Mouse (Mus musculus): Measurements from ENCODE around the gene Ccdc86. TPM values are rescaled to one million over a fixed set of nuclear protein-coding genes. Genes with fewer than 3 reads are reported as not detected.

Ccdc86 gene
- polyA plus RNA-seq, 1 experiment = 4.8 TPM

GRCm38 (mm10) chr19:10907891-10908290 lies 41.2 kb downstream of the Ccdc86 start:
- DNase-seq (ENCODE audit: low read depth) = no peak

GRCm38 (mm10) chr19:10905728-10906000 lies 43.4 kb downstream of the Ccdc86 start:
- no peak for DNase-seq (ENCODE audit: low read depth)

- no peak for DNase-seq (ENCODE audit: low read depth)
These were observed 43.9 kb downstream of the Ccdc86 start for GRCm38 (mm10) chr19:10904927-10905727.

- no peak for DNase-seq (ENCODE audit: low read depth)
These were observed 44.6 kb downstream of the Ccdc86 start for GRCm38 (mm10) chr19:10904512-10904911.

DNA sequence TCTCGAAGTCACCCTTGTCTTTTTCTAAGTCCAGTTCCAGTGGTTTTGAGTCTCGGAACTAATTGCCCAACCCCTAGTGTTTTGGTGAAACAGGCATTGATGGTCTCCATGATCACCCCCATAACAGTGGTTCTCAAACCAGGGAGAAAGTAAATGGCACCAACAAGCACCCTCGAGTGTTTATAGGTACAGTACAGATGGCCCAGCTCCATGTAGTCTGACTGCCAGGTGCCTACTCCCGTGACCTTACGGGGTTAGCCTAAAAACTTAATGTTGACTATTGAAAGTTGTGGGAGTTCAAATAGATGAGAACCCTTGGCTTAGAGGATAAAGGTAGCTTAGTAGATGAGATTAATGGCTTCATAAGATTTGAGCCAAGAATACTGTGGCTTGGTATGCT lies 48.0 kb downstream of the Ccdc86 start:
- DNase-seq (ENCODE audit: low read depth) = no peak

DNA sequence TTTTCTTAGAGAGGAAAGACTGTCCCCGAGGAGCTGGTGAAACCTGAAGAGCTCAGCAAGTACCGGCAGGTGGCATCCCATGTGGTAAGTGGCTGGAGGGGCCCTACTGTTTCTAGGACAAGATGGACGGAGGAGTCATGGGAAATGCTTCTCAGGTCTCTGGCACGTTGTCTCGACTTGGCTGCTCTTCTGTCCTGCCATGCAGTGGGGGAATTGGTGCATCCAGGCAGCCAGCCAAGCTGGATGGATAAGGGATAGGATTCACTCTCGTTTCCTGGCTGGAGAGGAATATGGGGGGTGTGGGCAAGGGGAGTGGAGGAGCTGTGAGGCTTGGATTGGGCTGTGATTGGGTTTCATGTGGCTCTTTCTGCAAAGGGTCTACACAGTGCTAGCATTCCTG lies 48.8 kb downstream of the Ccdc86 start:
- DNase-seq (ENCODE audit: low read depth) = no peak

- DNase-seq (ENCODE audit: low read depth) = no peak
These were observed 51.6 kb downstream of the Ccdc86 start for GRCm38 (mm10) chr19:10897491-10897890.

DNA sequence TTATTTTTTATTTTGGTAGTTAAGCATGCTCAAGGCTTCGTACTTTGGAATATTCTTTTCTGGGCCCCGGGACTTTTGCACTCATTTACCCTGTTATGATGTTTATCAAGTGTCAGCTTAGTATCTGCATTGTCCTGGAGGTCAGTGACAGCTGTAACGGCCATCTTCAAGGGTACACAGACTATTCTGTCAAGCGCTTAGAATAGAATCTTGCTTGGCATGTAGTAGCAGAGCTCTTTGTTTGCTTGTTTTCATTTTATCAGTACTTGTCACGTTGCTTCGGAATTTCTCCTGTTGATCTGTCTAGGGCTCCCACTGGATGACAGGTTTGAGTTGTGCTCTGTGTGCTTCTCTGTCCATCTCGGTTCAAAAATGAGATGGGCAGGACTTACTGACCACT lies 52.2 kb downstream of the Ccdc86 start:
- no peak for DNase-seq (ENCODE audit: low read depth)

- no peak for DNase-seq (ENCODE audit: low read depth)
These were observed 53.4 kb downstream of the Ccdc86 start for GRCm38 (mm10) chr19:10895708-10896107.

GRCm38 (mm10) chr19:10895016-10895528 lies 54.0 kb downstream of the Ccdc86 start, which contains the start of gene Prpf19:
Prpf19 (plus strand) TSS chr19:10895231.
- no peak for DNase-seq (ENCODE audit: low read depth)

GRCm38 (mm10) chr19:10892201-10892600 lies 56.9 kb downstream of the Ccdc86 start:
- DNase-seq (ENCODE audit: low read depth) = no peak

Other genes starting within 250 kb of the Ccdc86 start
- 0.80 and 0.92 TPM in 2 replicates for gene Cd5, start 210.3 kb downstream of the Ccdc86 start, polyA plus RNA-seq (2012; rRNA removed)
- 0.32 and 0.33 TPM in 2 replicates for gene Cd6, start 119.2 kb downstream of the Ccdc86 start, polyA plus RNA-seq (2012; rRNA removed)
- gene Slc15a3, start 109.5 kb downstream of the Ccdc86 start, polyA plus RNA-seq (2012; rRNA removed) = 3.9 and 6.3 TPM in 2 replicates
- 15.8 and 16.0 TPM in 2 replicates for gene Tmem132a, start 79.3 kb downstream of the Ccdc86 start, polyA plus RNA-seq (2012; rRNA removed)
- 130 and 147 TPM in 2 replicates for gene Tmem109, start 67.3 kb downstream of the Ccdc86 start, polyA plus RNA-seq (2012; rRNA removed)
- 185 and 229 TPM in 2 replicates for gene Prpf19, start 54.0 kb downstream of the Ccdc86 start, polyA plus RNA-seq (2012; rRNA removed)
- not detected in 2 replicates for gene Zp1, start 28.6 kb downstream of the Ccdc86 start, polyA plus RNA-seq (2012; rRNA removed)
- gene Ptgdr2, start 12.1 kb downstream of the Ccdc86 start, polyA plus RNA-seq (2012; rRNA removed) = 0.14 TPM in 1 of 2 replicates, not detected in the other
- 0.15 and 0.46 TPM in 2 replicates for gene Ms4a10, start 25.4 kb upstream of the Ccdc86 start, polyA plus RNA-seq (2012; rRNA removed)
- not detected in 2 replicates for gene Ms4a15, start 44.0 kb upstream of the Ccdc86 start, polyA plus RNA-seq (2012; rRNA removed)
- gene Ms4a18, start 68.8 kb upstream of the Ccdc86 start, polyA plus RNA-seq (2012; rRNA removed) = not detected in 2 replicates
- gene Ms4a8a, start 131.8 kb upstream of the Ccdc86 start, polyA plus RNA-seq (2012; rRNA removed) = 3.2 and 6.3 TPM in 2 replicates
- 0.66 and 1.0 TPM in 2 replicates for gene 1700017D01Rik, start 181.6 kb upstream of the Ccdc86 start, polyA plus RNA-seq (2012; rRNA removed)
- gene 1700025F22Rik, start 216.1 kb upstream of the Ccdc86 start, polyA plus RNA-seq (2012; rRNA removed) = not detected in 2 replicates
- gene Ms4a13, start 247.5 kb upstream of the Ccdc86 start, polyA plus RNA-seq (2012; rRNA removed) = 0.11 and 0.37 TPM in 2 replicates

Measured in gonadal fat pad, adult 2 months (tissue).